Mouse (Mus musculus) hindbrain, embryonic 13.5 days (tissue): ENCODE data around the gene Lhx9. TPM values are rescaled to one million over a fixed set of nuclear protein-coding genes. Genes with fewer than 3 reads are reported as not detected.

ENCODE experiments used
- ATAC-seq: fragments of 200-750 bp; cut with Nextera tagmentation; 2 replicates; pipeline ENCODE4 v1.8.0; 2017; ENCODE audit warnings: moderate TSS enrichment; ENCODE audit not compliant: low FRiP score
- H3K27ac ChIP-seq: fragments of 300-500 bp; sonication (generic); 2 replicates; pipeline ENCODE4 v1.5.1; 2015; ENCODE audit warnings: inconsistent platforms, mild to moderate bottlenecking, moderate library complexity
- H3K27me3 ChIP-seq: fragments of 300-500 bp; sonication (generic); 2 replicates; pipeline ENCODE4 v1.6.1; 2015; ENCODE audit warnings: mild to moderate bottlenecking, inconsistent platforms
- H3K36me3 ChIP-seq: fragments of 300-500 bp; sonication (generic); 2 replicates; pipeline ENCODE4 v1.6.1; 2015; ENCODE audit warnings: mild to moderate bottlenecking, inconsistent platforms
- H3K4me1 ChIP-seq: fragments of 300-500 bp; sonication (generic); replicated peaks from 2 replicates; pipeline ENCODE4 v1.6.1; 2015; ENCODE audit warnings: inconsistent platforms
- H3K4me2 ChIP-seq: fragments of 300-500 bp; sonication (generic); 2 replicates; pipeline ENCODE4 v1.6.1; 2015; ENCODE audit warnings: inconsistent platforms, mild to moderate bottlenecking, moderate library complexity
- H3K4me3 ChIP-seq: fragments of 300-500 bp; sonication (generic); 2 replicates; pipeline ENCODE4 v1.5.1; 2015; ENCODE audit warnings: mild to moderate bottlenecking, inconsistent platforms
- H3K9ac ChIP-seq: fragments of 300-500 bp; sonication (generic); 2 replicates; pipeline ENCODE4 v1.6.1; 2015; ENCODE audit warnings: mild to moderate bottlenecking, inconsistent platforms
- H3K9me3 ChIP-seq: fragments of 300-500 bp; sonication (generic); 2 replicates; pipeline ENCODE4 v1.6.1; 2016; ENCODE audit warnings: inconsistent platforms
- WGBS: fragments of 180-500 bp; shearing (Covaris S2); methylation state at CpG from one replicate; pipeline ENCODE4 v1.1.7; 2015; 5-methylcytosine and 5-hydroxymethylcytosine counted together
- polyA plus RNA-seq: library from polyadenylated mRNA; unstranded; fragments of >200 nt; fragmentation: Nextera tagmentation; extraction: Ambion mirVana; gene quantifications from 2 replicates; pipeline ENCODE4 v1.2.1, GENCODE M21; 2015

The Lhx9 gene
- polyA plus RNA-seq, 1 experiment from 2014 or later: 20.5 TPM

DNA sequence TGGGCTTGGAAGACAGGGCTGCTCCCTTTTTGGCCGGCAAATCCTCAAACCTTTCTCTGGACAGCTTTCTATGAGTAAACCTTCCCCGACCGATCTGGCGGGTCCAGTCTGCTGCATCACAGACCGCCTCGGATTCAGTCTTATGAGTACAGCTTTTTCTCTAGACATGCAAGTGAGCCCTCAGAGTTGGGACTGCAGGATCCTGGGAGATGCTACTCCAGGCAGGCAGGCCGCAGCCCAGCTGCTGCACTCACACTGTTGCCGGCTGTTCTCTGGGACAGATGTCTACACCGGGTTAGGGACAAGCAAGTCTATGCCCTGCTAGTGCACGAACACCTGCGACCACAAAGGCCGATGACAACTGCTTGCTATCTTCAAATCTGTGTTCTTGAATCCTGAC lies 2.2 kb downstream of the Lhx9 start:
- Histone ChIP-seq H3K4me1 (peaks cover 36% of the 10 kb centered on the region), H3K36me3 (peaks cover 4% of the 10 kb centered on the region), H3K4me3 (peak overlapping the region; percentile 34), H3K4me2 (peak overlapping the region; percentile 26), H3K27ac (peak overlapping the region; percentile 55), H3K9ac (peak overlapping the region; percentile 43), H3K9me3 (no peaks in the 10 kb centered on the region), H3K27me3 (peaks cover 90% of the 10 kb centered on the region)
- ATAC-seq: no peak
- WGBS: 3% methylated on average over 12 of the region's 12 CpGs

- H3K4me3 ChIP-seq: peak overlapping the region; percentile 34
- H3K27ac ChIP-seq: peak overlapping the region; percentile 55
- no peaks in the 10 kb centered on the region for H3K36me3 ChIP-seq
- peak overlapping the region; percentile 26 for H3K4me2 ChIP-seq
- WGBS: 13% methylated on average over 3 of the region's 3 CpGs
- H3K9me3 ChIP-seq: no peaks in the 10 kb centered on the region
- ATAC-seq: no peak
- peaks cover 86% of the 10 kb centered on the region for H3K27me3 ChIP-seq
- H3K9ac ChIP-seq: peak overlapping the region; percentile 43; the same call in 1 of the 2 replicates
- peaks cover 36% of the 10 kb centered on the region for H3K4me1 ChIP-seq
These were observed 2.9 kb downstream of the Lhx9 start for GRCm38 (mm10) chr1:138845481-138845880.

GRCm38 (mm10) chr1:138844166-138844565 lies 4.2 kb downstream of the Lhx9 start:
- Histone ChIP-seq H3K9me3 (no peaks in the 10 kb centered on the region), H3K9ac (peak overlapping the region; percentile 61; the same call in 1 of the 2 replicates), H3K4me1 (peaks cover 36% of the 10 kb centered on the region), H3K27me3 (peaks cover 85% of the 10 kb centered on the region), H3K4me3 (peak overlapping the region; percentile 38), H3K4me2 (peak overlapping the region; percentile 51), H3K36me3 (no peaks in the 10 kb centered on the region), H3K27ac (peak overlapping the region; percentile 61; the same call in 1 of the 2 replicates)
- WGBS: 0% methylated on average over 3 of the region's 3 CpGs
- no peak for ATAC-seq

- H3K27me3 ChIP-seq: peaks cover 85% of the 10 kb centered on the region
- no peaks in the 10 kb centered on the region for H3K36me3 ChIP-seq
- H3K27ac ChIP-seq: peak overlapping the region; percentile 61
- peak overlapping the region; percentile 51 for H3K4me2 ChIP-seq
- H3K4me1 ChIP-seq: peaks cover 30% of the 10 kb centered on the region
- H3K4me3 ChIP-seq: peak overlapping the region; percentile 38
- under 1% methylated on average over 35 of the region's 35 CpGs for WGBS
- H3K9ac ChIP-seq: peak overlapping the region; percentile 61
- 0 out of 2 replicates have a peak, but pooled peaks have one; percentile 22 for ATAC-seq
- H3K9me3 ChIP-seq: no peaks in the 10 kb centered on the region
These were observed 4.9 kb downstream of the Lhx9 start for GRCm38 (mm10) chr1:138843361-138844091.

DNA sequence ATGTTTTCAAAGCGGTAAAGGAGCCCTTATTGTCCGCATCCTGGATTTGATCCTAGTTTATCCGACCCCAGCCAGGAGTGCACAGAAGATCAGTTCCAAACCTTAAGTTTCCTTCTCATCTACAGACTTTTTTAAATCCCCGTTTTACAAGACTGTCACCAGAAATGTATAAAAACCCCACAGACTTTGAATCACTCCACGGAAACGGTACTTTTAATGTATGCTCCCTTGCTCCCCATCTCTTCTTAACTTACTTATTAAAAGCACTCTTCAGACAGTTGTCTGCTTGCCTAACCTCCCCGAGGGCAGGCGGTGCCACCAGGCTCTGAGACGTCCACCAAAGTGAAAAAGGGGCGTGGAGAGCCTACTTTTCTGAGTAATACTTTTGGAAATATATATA lies 5.6 kb downstream of the Lhx9 start:
- H3K4me1 ChIP-seq: peaks cover 27% of the 10 kb centered on the region
- 0 out of 2 replicates have a peak overlapping the region, but pooled peaks have one; percentile 66 for H3K9ac ChIP-seq
- H3K4me3 ChIP-seq: peak overlapping the region; percentile 38
- peaks cover 85% of the 10 kb centered on the region for H3K27me3 ChIP-seq
- no peaks in the 10 kb centered on the region for H3K9me3 ChIP-seq
- peak overlapping the region; percentile 51 for H3K4me2 ChIP-seq
- no peak for ATAC-seq
- no peaks in the 10 kb centered on the region for H3K36me3 ChIP-seq
- WGBS: 2% methylated on average over 10 of the region's 10 CpGs
- peak overlapping the region; percentile 61 for H3K27ac ChIP-seq

GRCm38 (mm10) chr1:138842315-138842714 lies 6.1 kb downstream of the Lhx9 start:
- H3K9me3 ChIP-seq: no peaks in the 10 kb centered on the region
- H3K27ac ChIP-seq: peak overlapping the region; percentile 61
- no peaks in the 10 kb centered on the region for H3K36me3 ChIP-seq
- H3K4me2 ChIP-seq: peak overlapping the region; percentile 51
- peak; percentile 58 for ATAC-seq
- peak overlapping the region; percentile 66; the same call in 1 of the 2 replicates for H3K9ac ChIP-seq
- 0% methylated on average over 8 of the region's 8 CpGs for WGBS
- peak overlapping the region; percentile 38 for H3K4me3 ChIP-seq
- H3K27me3 ChIP-seq: peaks cover 86% of the 10 kb centered on the region
- peaks cover 25% of the 10 kb centered on the region for H3K4me1 ChIP-seq

- peak overlapping the region; percentile 66 for H3K9ac ChIP-seq
- WGBS: under 1% methylated on average over 54 of the region's 54 CpGs
- H3K27me3 ChIP-seq: peaks cover 88% of the 10 kb centered on the region
These were observed 6.9 kb downstream of the Lhx9 start for GRCm38 (mm10) chr1:138841306-138842095.

DNA sequence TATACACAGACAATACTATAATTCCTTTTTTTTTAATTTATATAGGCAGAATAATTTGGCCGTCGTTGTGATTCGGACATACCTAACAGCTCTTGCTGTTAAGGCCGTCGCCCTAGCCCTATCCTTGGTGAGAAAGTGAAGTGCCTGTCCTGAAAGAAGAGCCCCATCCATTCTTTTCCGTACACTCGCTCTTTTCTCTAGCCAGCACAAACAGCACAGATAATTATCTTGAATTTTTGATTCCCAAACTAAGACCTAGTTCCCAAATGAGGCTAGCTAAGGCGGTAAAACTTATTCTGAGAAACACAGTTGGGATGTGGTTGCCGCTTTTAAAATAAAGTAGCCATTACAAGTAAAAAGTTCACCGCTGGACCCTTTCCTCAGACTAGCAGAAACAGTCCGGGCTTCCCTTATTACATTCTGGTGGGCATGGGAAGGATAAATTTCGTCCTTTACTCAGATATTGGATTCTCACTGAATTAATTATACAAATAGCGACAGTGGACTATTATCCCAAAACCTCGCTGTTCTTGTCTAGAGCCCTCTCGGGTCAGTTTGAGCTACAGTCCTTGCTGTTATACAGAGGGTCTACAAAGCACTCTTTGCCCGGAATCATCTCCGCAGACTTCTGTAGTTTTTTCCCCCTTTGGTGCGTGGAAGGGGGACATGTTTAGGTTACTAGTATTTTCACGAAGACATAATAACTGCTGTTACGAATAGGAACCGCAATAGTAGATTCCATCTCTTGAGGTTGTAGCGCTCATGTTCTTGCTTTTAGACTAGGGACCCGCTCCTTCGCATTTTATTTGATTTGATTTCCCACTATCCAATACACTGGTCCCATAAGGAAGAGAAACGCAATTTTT lies 7.7 kb downstream of the Lhx9 start:
- Histone ChIP-seq H3K27ac (peak overlapping the region; percentile 77), H3K4me1 (peaks cover 22% of the 10 kb centered on the region), H3K27me3 (peaks cover 88% of the 10 kb centered on the region), H3K4me3 (peak overlapping the region; percentile 38), H3K9me3 (no peaks in the 10 kb centered on the region), H3K4me2 (peak overlapping the region; percentile 51), H3K9ac (peak overlapping the region; percentile 66), H3K36me3 (no peaks in the 10 kb centered on the region)
- no peak for ATAC-seq
- 5% methylated on average over 25 of the region's 25 CpGs for WGBS

More at GRCm38 (mm10) chr1:138841306-138842095, 6.9 kb downstream of the Lhx9 start:
- Histone ChIP-seq H3K27ac (peak overlapping the region; percentile 77), H3K4me1 (peaks cover 22% of the 10 kb centered on the region), H3K36me3 (no peaks in the 10 kb centered on the region), H3K9me3 (no peaks in the 10 kb centered on the region), H3K4me2 (peak overlapping the region; percentile 51), H3K4me3 (peak overlapping the region; percentile 38)
- peak; percentile 49; the same call in 1 of the 2 replicates for ATAC-seq

GRCm38 (mm10) chr1:138839809-138840430 lies 8.5 kb downstream of the Lhx9 start:
- no peaks in the 10 kb centered on the region for H3K9me3 ChIP-seq
- H3K27me3 ChIP-seq: peaks cover 88% of the 10 kb centered on the region

DNA sequence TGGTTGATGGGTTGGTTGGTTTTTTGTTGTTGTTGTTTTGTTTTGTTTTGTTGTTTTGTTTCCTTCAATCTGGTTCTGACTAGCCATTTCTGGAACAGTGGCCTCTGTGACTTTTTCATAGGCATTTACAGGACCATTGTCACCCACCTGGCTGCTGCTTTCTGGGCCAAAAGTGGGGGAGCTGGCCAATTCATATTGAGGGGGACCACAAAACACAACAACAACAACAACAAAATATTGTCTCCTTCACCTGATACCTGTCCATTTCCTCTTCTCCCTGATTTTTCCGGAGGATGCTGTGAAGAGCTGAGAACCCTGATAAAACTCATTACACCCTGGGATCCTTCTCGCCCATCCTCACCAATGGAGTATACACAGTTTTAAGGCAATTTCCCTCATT lies 9.1 kb downstream of the Lhx9 start:
- peaks cover 22% of the 10 kb centered on the region for H3K4me1 ChIP-seq
- peak overlapping the region; percentile 38 for H3K4me3 ChIP-seq
- ATAC-seq: no peak
- H3K4me2 ChIP-seq: peak overlapping the region; percentile 13; the same call in 1 of the 2 replicates
- H3K9me3 ChIP-seq: no peaks in the 10 kb centered on the region
- peak overlapping the region; percentile 76 for H3K27ac ChIP-seq
- 15% methylated on average over 2 of the region's 2 CpGs for WGBS
- no peaks in the 10 kb centered on the region for H3K36me3 ChIP-seq
- H3K9ac ChIP-seq: no peak overlapping the region
- H3K27me3 ChIP-seq: peaks cover 88% of the 10 kb centered on the region

More at GRCm38 (mm10) chr1:138839809-138840430, 8.5 kb downstream of the Lhx9 start:
- peak overlapping the region; percentile 63 for H3K9ac ChIP-seq
- peak overlapping the region; percentile 38 for H3K4me3 ChIP-seq
- no peak for ATAC-seq
- peak overlapping the region; percentile 77 for H3K27ac ChIP-seq
- 0 out of 2 replicates have a peak overlapping the region, but pooled peaks have one; percentile 13 for H3K4me2 ChIP-seq
- 4% methylated on average over 16 of the region's 16 CpGs for WGBS
- peaks cover 22% of the 10 kb centered on the region for H3K4me1 ChIP-seq
- no peaks in the 10 kb centered on the region for H3K36me3 ChIP-seq
